Mouse (Mus musculus): ENCODE results near the gene Plxdc2.

Gene Plxdc2

DNA sequence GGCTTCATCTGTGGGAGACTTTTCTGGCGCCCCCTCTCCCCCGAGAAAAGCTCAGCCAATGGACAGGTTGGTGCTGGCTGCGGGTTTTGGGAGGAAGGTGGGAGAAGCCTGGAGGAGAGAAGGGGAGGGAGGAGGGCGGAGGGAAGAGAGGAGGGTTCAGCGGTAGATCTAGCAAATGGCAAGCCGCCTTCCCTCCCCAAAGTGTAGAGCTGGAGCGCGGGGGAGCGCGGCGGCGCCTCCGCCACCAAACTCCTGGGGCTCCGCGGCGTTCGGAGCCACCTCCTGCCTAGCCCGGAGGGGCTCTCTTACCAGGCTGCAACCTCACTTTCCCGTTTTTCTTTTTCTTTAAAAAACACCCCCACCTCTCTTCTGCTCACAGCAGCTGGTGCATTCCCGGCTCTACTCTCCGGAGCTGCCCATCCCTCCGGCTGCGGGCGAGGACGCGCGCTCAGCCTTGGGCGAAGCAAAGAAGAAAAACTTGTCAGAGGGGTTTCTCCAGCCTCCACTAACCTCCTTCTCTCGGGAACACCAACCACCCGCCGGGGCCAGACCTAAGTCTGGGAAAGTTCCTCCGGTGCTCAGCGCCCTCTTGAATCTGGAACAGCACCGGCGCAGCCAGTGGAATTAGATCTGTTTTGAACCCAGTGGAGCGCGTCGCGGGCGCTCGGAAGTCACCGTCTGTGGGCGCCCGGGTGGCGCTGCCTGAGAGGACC lies at the start of gene Plxdc2:
Plxdc2 (plus strand) TSS at position 199 of the 713 bp plus-strand sequence.
- no peak for DNase-seq (ENCODE audit: low spot score)

DNA sequence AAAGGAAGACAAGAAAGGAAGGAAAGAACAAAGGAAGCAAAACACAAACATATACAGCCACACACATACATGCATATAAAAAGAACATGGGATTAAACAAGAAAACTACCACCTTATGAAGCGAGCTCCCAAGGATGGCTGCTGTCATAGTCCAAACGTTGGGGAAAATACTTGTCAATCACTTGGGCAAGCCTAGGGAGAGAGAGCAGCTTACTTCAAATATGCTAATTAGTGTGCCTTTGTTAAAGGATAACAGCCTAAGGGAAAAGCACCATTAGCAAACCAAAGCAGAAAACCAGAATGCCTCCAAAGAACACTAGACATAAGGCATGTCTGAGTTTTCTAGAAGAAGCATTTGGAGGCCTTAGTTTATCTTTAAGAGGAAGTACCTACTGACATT lies 45.7 kb upstream of the Plxdc2 start:
- no peak for DNase-seq (ENCODE audit: low spot score)

DNA sequence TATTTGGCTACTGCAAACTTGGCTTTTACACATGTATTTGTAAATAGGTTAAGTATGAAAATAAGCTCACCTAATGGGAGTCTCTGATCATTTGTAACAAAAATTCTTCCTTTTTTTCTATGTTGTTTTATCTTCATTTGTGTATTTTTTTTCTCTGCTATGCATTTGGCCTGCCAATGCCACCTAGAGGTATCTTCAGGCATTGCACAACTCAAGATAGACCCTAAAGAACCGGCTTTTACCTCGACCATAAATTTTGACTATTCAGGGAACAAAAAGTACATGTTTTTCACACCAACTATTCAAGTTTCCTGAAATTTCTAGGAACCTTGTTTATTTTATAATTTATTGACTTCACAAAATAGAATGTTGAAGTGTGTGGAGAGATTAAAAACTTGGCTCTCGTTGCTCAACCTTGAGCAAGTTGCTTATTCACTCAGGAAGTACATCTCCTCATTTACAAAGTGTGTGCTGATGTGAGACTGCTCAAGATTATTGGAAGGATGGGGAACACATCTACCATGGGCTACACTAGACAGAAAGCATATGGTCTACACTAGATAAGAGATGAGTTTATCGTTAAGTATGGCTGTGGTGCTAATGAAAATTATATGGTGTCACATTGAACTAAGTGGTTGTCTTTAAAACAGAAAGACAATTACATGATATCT lies 43.6 kb upstream of the Plxdc2 start:
- DNase-seq (ENCODE audit: low spot score): no peak

DNA sequence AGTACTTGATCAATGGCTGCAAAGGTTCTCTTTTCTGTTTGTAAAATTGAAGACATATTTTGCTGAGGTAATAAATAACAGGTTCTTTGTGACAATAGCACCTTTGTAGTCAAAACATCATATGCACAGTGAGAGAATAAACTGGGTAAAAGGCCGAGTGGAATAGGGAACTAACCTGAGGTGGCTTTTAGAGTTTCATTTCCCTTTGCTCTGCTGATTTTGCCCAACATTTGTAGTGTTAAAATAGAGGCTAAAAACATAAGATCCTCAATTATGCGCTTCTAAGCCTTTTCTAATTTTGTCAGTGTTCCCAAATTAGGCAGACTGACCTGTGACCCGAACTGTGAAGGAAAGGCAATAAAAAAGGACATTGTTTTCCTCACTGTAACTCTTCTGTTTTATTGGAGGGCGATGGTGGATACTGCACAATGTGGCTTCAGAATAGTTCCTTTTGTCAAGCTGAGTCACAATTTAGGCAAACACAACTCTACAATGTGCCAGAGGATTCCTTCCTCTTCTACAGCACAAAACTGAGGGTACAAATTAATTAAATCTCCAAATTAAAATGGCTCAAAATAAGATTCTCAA lies 20.8 kb upstream of the Plxdc2 start:
- DNase-seq (ENCODE audit: low spot score): no peak

DNA sequence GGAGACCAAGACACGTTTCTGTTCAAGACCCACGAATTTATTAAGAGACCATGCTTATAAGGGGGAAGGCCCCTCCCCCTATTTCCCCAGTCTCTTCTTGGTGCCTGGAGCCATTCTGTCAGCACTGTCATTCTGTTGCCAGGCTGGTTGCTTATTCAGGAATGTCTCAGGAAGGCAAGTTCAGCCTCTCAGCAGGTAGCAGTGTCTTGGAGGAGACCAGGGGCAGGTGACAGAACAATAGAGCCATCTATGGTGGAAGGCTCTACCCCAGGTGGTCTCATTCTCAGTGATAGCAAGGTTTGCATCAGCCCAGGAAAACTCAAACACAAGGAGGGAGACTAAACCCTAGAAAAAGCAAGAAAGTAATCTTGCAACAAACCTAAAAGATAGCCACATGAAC lies 11.5 kb upstream of the Plxdc2 start:
- DNase-seq (ENCODE audit: low spot score): no peak

DNA sequence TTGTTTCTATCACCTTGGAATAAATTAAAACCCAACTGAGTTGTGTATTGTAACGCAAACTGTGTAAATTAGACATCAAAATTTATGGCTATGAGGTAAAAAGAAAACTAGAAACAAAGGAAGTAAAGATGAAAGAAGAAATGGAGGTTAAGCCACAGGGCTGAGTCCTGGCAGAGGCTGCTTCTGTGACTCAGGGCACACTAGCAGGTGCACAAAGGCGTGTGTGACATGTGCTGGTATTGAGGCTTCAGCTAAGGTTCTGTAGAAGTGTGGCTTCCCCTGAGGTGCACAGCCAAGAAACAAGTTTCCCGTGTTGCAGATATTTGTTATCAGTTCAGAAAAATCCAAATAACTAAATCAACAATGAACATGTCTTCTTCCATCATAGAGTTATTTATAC lies 5.0 kb upstream of the Plxdc2 start:
- no peak for DNase-seq (ENCODE audit: low spot score)

DNA sequence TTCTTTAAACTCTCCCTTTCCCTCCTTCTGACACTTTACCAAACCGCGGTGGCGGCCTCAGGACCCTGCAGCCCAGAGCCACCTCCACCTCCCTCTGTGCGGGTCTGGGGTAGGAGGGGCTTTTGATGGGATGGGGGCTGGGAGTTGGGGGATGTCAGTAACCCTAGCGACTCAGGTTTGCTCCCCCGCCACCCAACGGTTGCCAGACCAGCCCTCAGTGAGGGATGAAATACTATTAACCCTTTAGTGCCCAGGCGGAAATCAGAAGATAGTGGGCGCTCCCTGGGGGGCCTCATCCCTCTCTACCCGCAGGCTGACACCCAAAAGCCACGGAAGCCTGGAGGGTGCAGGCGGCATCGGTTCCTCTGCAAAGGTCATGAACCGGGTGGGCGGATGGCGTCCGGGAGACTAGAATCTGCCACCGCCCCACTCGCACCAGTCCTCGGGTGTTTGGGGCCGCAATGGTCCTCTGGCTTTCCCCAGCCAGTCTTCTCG lies 446 bp upstream of the Plxdc2 start:
- DNase-seq (ENCODE audit: low spot score): no peak

DNA sequence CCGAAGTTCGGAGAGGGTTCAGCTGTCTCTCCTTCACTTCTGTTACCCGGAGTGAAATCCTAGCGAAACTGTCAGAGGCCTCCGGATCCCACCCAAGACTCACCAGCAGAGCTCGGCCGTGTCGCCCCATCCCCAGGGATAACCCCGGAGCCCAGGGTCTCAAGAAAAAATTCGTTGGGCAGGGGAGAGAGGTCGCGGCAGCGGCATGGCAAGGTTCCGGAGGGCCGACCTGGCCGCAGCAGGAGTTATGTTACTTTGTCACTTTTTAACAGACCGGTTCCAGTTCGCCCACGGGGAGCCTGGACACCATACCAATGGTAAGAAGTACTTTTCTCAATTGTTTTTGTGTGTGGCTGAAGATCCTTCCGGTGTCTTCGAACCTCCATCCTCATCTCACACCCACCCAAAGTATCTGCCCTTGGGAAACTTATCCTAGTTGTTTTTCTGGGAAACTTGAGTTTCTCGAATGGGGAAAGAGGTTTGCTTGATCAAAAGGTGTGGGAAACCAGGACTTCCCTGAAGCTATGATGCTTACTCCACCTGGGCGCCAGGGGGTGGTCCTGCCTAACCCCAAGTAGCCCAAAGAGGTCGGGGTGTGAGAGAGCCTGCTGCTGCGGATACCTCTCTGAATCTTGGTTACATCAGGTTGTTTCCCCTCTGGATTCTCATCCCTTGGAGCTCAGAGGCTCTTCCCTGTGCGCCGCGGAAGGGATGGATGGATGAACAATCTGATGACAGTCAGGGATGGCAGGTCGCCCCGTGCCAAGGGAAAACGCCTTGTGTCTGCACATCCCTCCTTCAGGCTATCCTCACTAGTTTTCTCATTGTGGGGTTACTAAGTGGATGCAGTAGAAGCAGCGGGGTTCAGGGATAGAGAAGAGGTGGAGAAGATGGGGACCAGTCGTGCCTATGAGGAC lies 1.1 kb downstream of the Plxdc2 start:
- no peak for DNase-seq (ENCODE audit: low spot score)

DNA sequence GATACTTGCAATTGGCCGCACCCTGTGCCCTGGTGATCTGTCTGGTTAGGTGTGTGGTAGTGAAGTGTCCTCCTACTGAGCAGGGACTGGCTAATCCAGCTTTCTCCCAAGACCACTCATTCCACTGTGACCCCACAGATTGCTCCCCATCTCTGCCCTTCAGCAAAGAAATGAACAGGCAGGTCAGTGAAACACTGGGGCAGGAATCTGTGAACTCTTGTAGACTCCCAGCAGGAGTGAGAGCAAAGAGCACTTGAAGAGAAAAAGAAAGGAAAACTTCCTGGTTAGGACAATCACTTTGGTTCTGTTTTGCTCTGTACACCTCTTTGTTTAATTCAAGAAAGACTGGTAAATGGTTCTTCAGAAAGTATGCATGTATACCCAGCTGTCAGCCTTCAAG lies 1.8 kb downstream of the Plxdc2 start:
- DNase-seq (ENCODE audit: low spot score): no peak

DNA sequence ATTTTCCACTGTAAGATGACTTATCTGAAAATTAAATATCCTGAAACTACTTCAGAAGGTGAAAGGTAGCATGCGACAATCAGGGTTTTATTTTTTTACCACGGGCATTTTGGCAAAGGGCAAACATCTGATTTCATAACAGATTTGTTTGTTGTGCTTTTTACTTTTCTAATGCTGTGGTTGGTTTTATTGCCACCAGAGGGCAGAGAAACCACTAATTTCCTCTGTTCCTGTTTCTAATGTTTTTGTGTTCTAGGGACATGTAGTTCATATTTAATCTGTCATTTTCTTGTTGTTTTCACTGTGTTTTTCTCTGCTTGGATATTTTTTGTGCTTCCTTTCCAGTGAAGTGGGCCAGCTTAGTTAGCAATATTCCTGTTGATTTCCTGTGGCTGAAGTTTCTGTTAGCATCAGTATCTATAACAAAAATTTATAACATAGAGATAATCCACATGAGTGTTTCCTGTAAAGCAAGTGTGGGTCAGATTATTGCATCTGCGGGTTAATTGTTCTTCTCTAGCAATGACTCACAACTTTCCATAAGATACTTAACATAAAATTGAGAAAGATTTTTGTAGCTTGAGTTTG lies 3.3 kb downstream of the Plxdc2 start:
- DNase-seq (ENCODE audit: low spot score): no peak

DNA sequence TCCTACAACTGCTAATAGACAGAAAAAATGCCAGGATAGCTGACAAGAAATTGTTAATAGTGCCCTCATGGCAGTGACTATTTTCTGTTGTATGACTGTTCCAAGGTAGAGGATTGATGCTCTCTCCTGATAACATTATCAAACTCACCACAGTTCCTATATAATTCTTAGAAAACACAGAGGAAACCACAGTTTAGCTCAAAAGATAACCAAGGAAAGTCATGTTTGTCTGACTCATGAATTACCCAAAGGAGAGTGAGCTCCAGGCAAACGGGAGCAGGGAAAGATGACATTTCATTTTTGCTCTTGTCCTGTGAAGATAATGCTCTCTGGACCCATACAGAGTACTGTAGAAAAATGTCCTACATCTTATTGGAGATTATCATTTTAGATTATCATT lies 8.6 kb downstream of the Plxdc2 start:
- no peak for DNase-seq (ENCODE audit: low spot score)

DNA sequence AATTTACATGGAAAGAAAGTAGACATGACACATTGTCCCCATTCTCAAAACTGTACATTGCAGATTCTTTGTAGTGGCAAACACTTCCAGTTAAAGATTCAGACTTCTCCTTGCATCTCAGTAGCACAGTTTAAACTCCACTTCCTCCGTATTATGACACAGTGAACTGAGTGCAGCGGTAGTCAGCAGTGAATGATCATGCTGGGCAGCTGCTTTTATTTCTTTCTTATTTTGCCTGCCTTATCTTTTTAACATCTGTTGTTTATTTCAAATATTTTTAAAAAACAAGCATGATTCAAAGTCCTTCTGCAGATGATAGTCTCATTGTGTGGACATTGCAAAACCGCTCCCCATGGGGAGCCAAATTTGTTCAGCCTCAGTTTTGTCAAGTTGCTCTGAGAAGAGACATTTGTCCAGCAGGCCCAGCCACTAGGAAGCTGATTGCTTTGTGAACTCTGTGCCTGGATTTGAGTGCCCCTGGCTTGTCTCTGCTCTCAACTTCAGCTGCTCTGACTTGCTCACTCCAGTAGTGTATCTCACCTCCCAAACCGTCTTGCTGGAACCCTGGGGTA lies 9.8 kb downstream of the Plxdc2 start:
- DNase-seq (ENCODE audit: low spot score): no peak

DNA sequence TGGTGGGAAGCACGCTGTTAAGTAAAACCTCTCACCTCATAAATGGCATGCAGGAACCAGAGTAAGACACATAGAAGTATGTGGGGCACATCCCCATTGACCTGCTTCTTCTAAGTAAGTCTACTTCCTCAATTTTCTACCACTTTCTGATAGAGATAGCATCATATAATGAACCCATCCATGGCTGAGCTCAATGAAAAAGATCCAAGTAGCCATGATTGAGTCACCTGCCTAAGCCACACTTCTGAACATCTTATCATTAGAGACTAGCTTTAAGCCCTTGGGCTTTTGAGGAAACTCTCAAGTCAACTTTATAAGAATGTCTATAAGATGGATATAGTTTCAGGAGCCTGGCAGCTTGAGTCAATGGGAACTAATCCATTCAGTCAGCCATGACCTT lies 14.3 kb downstream of the Plxdc2 start:
- DNase-seq (ENCODE audit: low spot score): no peak

DNA sequence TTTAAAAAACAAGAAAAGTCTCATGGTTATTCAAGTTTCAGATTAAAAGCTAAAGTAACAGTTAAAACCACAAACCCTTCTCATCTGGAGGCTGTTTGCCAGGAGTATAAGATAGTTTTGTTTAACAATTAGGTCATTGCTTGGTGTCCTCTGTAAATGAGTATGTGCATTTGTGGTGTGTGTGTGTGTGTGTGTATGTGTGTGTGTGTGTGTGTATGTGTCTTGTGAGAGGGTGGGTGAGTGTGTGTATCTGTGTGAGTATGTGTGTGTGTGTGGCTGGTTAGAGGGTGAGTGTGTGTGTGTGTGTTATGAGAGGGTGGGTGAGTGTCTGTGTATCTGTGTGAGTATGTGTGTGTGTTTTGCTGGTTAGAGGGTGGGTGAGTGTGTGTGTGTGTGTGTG lies 18.2 kb downstream of the Plxdc2 start:
- no peak for DNase-seq (ENCODE audit: low spot score)

DNA sequence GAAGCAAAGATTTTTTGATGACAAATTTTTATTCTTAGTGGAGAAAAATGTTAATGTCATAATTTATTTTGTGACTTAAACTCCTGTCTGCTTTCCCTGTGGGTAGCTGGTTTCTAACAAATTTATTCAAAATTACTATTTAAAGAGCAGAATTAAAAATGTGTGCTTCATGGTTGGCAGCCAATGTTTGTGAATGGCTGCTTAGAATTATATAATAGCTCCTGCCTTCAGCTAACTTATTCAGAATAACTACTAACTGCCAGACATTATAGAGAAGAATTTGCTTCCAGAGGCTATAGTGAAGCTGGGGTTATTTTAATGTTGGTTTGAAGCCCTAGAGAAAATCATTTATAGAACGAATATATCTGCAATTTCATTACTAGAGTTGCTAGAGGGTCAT lies 30.1 kb downstream of the Plxdc2 start:
- DNase-seq (ENCODE audit: low spot score): no peak

DNA sequence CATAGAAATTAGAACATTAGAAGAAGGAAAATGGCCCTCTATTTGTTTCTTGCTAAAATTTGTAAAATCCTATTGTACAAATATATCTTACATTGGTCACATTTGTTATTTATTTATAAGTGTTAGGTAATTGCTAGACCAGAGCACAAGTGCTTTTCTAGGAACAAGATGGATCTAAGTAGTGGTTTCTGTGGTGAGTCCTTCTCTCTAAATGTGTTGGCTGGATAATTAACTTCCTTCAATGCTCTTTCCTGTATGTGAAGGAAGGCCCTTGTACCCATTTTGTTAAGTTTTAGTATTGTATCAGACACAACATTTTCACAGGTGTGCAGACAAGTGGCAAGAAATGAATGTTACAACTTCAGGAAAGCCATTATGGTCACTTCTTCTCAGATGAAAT lies 30.6 kb downstream of the Plxdc2 start:
- DNase-seq (ENCODE audit: low spot score): no peak

DNA sequence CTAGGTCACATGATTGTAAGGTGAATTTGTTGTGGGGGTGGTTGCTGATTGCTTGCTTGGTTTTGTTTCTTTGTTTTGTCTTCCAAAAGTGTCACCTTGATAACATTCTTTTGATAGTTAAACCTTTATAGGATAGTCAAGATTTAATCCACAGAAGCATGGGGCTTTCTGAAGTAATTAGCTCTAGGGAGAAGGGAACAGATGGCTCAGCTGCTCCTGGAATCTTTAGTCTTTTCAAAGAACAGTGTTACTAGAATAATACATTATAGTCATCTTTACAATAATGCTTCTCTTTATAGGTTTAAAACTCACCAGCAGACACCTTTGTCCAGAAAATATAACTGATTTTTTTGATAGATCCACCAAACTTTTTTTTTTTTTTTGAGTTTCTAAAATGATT lies 31.7 kb downstream of the Plxdc2 start:
- DNase-seq (ENCODE audit: low spot score): no peak

DNA sequence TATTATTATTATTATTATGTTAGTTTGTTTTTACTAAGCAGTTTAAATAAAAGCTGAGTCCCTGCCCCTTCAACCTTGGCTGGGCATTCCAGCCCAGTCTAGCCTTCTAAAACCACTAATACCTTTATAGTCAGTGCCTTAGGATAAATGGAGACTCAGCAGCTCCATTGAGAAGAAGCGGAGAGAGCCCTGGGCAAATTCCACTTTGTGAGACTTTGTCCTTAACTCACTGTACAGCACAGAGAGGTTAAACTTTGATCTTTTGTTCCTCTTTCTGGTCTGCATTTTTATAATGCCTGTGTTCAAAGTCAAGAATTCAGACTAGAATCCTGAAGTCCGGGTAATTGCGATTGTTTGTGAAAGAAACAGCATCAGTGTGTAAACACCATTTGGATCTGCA lies 41.4 kb downstream of the Plxdc2 start:
- DNase-seq (ENCODE audit: low spot score): no peak

DNA sequence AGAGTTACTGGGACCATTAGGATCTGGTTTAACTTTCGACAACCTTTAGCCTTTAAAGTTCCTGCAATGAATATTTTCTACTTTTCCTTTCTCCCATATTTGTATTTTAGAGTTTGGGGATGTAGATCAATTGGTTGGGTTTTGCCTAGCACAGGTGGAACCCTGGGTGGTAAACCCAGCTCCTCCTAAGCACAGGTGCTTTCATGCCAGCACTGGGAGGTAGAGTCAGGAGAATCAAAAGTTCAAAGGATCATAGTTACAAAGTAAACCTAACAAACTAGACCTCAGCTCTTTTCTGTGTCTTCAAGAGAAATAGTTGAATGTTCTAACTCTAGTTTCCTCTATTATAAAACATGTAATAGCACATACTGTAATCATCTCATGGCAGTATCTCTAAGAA lies 41.9 kb downstream of the Plxdc2 start:
- DNase-seq (ENCODE audit: low spot score): no peak

DNA sequence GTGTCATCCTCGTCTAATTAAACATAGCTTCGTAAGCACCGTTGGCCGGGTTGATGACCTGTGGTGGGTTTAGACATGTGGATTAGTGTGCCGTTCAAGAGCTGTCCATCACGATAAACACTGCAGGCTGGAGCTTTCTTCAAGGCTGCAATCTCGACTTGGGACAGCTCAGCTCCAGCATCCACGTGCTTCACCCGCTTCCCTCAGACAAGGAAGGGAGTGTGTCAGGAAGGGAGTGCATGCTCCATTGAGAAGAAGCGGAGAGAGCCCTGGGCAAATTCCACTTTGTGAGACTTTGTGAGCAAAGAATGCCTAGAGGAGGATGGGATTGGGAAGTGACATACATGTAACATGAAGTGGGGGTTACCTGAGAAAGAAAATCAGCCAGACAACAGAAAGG lies 42.8 kb downstream of the Plxdc2 start:
- no peak for DNase-seq (ENCODE audit: low spot score)

DNA sequence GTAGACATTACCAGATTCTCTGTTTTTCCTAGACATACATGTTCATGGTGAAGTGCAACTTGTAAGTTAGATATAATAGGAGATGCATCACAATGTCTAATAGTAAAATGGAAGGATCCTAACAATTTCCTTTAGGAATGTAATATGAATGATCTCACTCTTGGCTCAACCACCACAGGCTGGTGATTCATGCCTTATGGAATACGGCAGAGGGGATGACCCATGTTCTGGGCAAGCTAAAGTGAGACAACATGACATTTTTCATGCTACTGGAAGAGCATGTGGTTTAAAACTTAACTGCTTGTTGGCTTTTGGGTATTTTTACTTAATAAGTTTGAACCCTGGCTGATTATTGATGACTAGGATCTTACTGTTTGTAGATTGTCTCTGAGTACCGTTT lies 50.4 kb downstream of the Plxdc2 start:
- DNase-seq (ENCODE audit: low spot score): no peak
